Mouse (Mus musculus): ENCODE measurements around the gene Egfl6. TPM values are rescaled to one million over a fixed set of nuclear protein-coding genes. Genes with fewer than 3 reads are reported as not detected.

Gene Egfl6
- polyA plus RNA-seq, 1 experiment from 2014 or later = 12.4 TPM

Other genes with a start within 250 kb of the Egfl6 start
- 55.8 and 62.9 TPM in 2 replicates for gene Trappc2, start 145.1 kb downstream of the Egfl6 start, polyA plus RNA-seq (2016; fragmentation: Nextera tagmentation; extraction: Ambion mirVana)
- gene Ofd1, start 145.0 kb downstream of the Egfl6 start, polyA plus RNA-seq (2016; fragmentation: Nextera tagmentation; extraction: Ambion mirVana) = 8.7 and 9.5 TPM in 2 replicates
- gene Rab9, start 105.9 kb downstream of the Egfl6 start, polyA plus RNA-seq (2016; fragmentation: Nextera tagmentation; extraction: Ambion mirVana) = 50.5 and 53.1 TPM in 2 replicates
- gene Tceanc, start 67.2 kb downstream of the Egfl6 start, polyA plus RNA-seq (2016; fragmentation: Nextera tagmentation; extraction: Ambion mirVana) = 11.5 and 12.1 TPM in 2 replicates

Measured in neural tube, embryonic 12.5 days (tissue).